Mouse (Mus musculus) adrenal gland, postnatal 25 days (tissue): Measurements from ENCODE around the gene Mgat4b. TPM values are rescaled to one million over a fixed set of nuclear protein-coding genes. Genes with fewer than 3 reads are reported as not detected.

Experiments used
- DNase-seq: peaks from one replicate; pipeline ENCODE4 v3.0.0; 2021; ENCODE audit warnings: mixed read lengths
- microRNA-seq, 2 experiments: library from miRNA; unstranded; fragments of <30 nt; microRNA quantifications; one replicate each; pipeline ENCODE4 v1.2.0; 2021
- total RNA-seq: library from RNA; stranded (reverse); gene quantifications from 2 replicates; pipeline ENCODE4 v1.2.3, GENCODE M21; 2021

Mgat4b gene
- total RNA-seq, 1 experiment from 2014 or later = 161 TPM

- no peak for DNase-seq
These were observed 42.1 kb downstream of the Mgat4b start for GRCm38 (mm10) chr11:50252684-50253265.

- no peak for DNase-seq
These were observed 42.7 kb downstream of the Mgat4b start for GRCm38 (mm10) chr11:50253393-50253792.

GRCm38 (mm10) chr11:50254010-50254580, 43.4 kb downstream of the Mgat4b start:
- no peak for DNase-seq

GRCm38 (mm10) chr11:50256615-50257014, 45.9 kb downstream of the Mgat4b start:
- no peak for DNase-seq

GRCm38 (mm10) chr11:50258310-50258709, 47.6 kb downstream of the Mgat4b start:
- DNase-seq = no peak

- no peak for DNase-seq
These were observed 51.3 kb downstream of the Mgat4b start for GRCm38 (mm10) chr11:50262020-50262419.

GRCm38 (mm10) chr11:50263198-50263597, 52.5 kb downstream of the Mgat4b start:
- DNase-seq = no peak

GRCm38 (mm10) chr11:50265931-50266330, 55.2 kb downstream of the Mgat4b start:
- peak; percentile 16 for DNase-seq

GRCm38 (mm10) chr11:50266997-50267396, 56.3 kb downstream of the Mgat4b start:
- no peak for DNase-seq

- DNase-seq = no peak
These were observed 58.5 kb downstream of the Mgat4b start for GRCm38 (mm10) chr11:50269163-50269562.

- no peak for DNase-seq
These were observed 59.2 kb downstream of the Mgat4b start for GRCm38 (mm10) chr11:50269885-50270284.

- DNase-seq = no peak
These were observed 62.1 kb downstream of the Mgat4b start for GRCm38 (mm10) chr11:50272819-50273218.

- DNase-seq = no peak
These were observed 64.4 kb downstream of the Mgat4b start for GRCm38 (mm10) chr11:50275077-50275476.

GRCm38 (mm10) chr11:50275568-50276151, 65.0 kb downstream of the Mgat4b start:
- DNase-seq = no peak

- no peak for DNase-seq
These were observed 66.3 kb downstream of the Mgat4b start for GRCm38 (mm10) chr11:50277025-50277424.

GRCm38 (mm10) chr11:50277706-50278105, 67.0 kb downstream of the Mgat4b start:
- DNase-seq = no peak

- DNase-seq = no peak
These were observed 68.3 kb downstream of the Mgat4b start for GRCm38 (mm10) chr11:50279005-50279404.

- no peak for DNase-seq
These were observed 69.4 kb downstream of the Mgat4b start for GRCm38 (mm10) chr11:50280053-50280452.

Small RNAs within 50 kb of the gene (microRNA-seq; reads per million reads assigned to microRNA genes)
- 0.71 to 1.0 reads per million in 2 experiments for gene Mir6919

Other genes with a start within 250 kb of the Mgat4b start
- 71.7 and 83.7 TPM in 2 replicates for gene Rnf130, start 185.5 kb upstream of the Mgat4b start, total RNA-seq
- 117 and 129 TPM in 2 replicates for gene Tbc1d9b, start 79.5 kb upstream of the Mgat4b start, total RNA-seq
- gene Mrnip, start 36.4 kb upstream of the Mgat4b start, total RNA-seq = 10.5 and 15.0 TPM in 2 replicates
- gene Sqstm1, start 63 bp upstream of the Mgat4b start, total RNA-seq = 784 and 1,020 TPM in 2 replicates
- 6.2 and 7.5 TPM in 2 replicates for gene Ltc4s, start 27.7 kb downstream of the Mgat4b start, total RNA-seq
- 28.4 and 29.5 TPM in 2 replicates for gene Maml1, start 81.4 kb downstream of the Mgat4b start, total RNA-seq
- gene Canx, start 114.8 kb downstream of the Mgat4b start, total RNA-seq = 362 and 433 TPM in 2 replicates
- gene Cby3, start 143.6 kb downstream of the Mgat4b start, total RNA-seq = not detected in 2 replicates
- 310 and 324 TPM in 2 replicates for gene Hnrnph1, start 166.1 kb downstream of the Mgat4b start, total RNA-seq
- gene Rufy1, start 220.2 kb downstream of the Mgat4b start, total RNA-seq = 37.8 and 41.8 TPM in 2 replicates